Mouse (Mus musculus) limb, embryonic 14.5 days (tissue): ENCODE results near the gene Kcnk5. TPM values are rescaled to one million over a fixed set of nuclear protein-coding genes. Genes with fewer than 3 reads are reported as not detected.

Experiments used
- ATAC-seq: fragments of 200-750 bp; cut with Nextera tagmentation; 2 replicates; pipeline ENCODE4 v1.8.0; 2017; ENCODE audit warnings: low read depth, moderate number of reproducible peaks, moderate TSS enrichment; ENCODE audit not compliant: low FRiP score
- DNase-seq: peaks from one replicate; pipeline ENCODE4 v3.0.0-alpha.2; 2015; ENCODE audit warnings: low spot score
- H3K27ac ChIP-seq: fragments of 300-500 bp; sonication (generic); replicated peaks from 2 replicates; pipeline ENCODE4 v1.5.1; 2014; ENCODE audit warnings: low read depth, mild to moderate bottlenecking, low read length, moderate library complexity, mixed read lengths
- H3K27me3 ChIP-seq: fragments of 300-500 bp; sonication (generic); 2 replicates; pipeline ENCODE4 v1.6.1; 2014; ENCODE audit warnings: low read length, mixed read lengths; ENCODE audit not compliant: control insufficient read depth, insufficient read depth
- H3K36me3 ChIP-seq: fragments of 300-500 bp; sonication (generic); 2 replicates; pipeline ENCODE4 v1.6.1; 2014; ENCODE audit warnings: mild to moderate bottlenecking, low read length, moderate library complexity, mixed read lengths; ENCODE audit not compliant: control insufficient read depth, insufficient read depth
- H3K4me1 ChIP-seq: fragments of 300-500 bp; sonication (generic); 2 replicates; pipeline ENCODE4 v1.6.1; 2014; ENCODE audit warnings: antibody characterized with exemption, low read length, mixed read lengths; ENCODE audit not compliant: control insufficient read depth, insufficient read depth
- H3K4me2 ChIP-seq: fragments of 300-500 bp; sonication (generic); replicated peaks from 2 replicates; pipeline ENCODE4 v1.6.1; 2014; ENCODE audit warnings: low read depth, mild to moderate bottlenecking, low read length, moderate library complexity; ENCODE audit not compliant: severe bottlenecking
- H3K4me3 ChIP-seq: fragments of 300-500 bp; sonication (generic); replicated peaks from 2 replicates; pipeline ENCODE4 v1.5.1; 2014; ENCODE audit warnings: low read length
- H3K9ac ChIP-seq: fragments of 300-500 bp; sonication (generic); 2 replicates; pipeline ENCODE4 v1.6.1; 2014; ENCODE audit warnings: mild to moderate bottlenecking, low read depth, low read length, moderate library complexity; ENCODE audit not compliant: severe bottlenecking
- H3K9me3 ChIP-seq: fragments of 300-500 bp; sonication (generic); 2 replicates; pipeline ENCODE4 v1.6.1; 2016; ENCODE audit warnings: low read length; ENCODE audit not compliant: control insufficient read depth
- POLR2A ChIP-seq: fragments of 200-500 bp; IDR thresholded peaks from 2 replicates; pipeline ENCODE4 v1.8.0; 2012; ENCODE audit warnings: inconsistent platforms, mild to moderate bottlenecking, moderate library complexity, borderline replicate concordance; ENCODE audit not compliant: insufficient read depth, insufficient read length; ENCODE audit errors: extremely low read depth
- WGBS: fragments of 180-500 bp; shearing (Covaris S2); extraction: QIAGEN DNeasy Blood & Tissue Kit; methylation state at CpG from one replicate; pipeline ENCODE4 v1.1.7; 2014; 5-methylcytosine and 5-hydroxymethylcytosine counted together
- polyA plus RNA-seq, 2 experiments: library from polyadenylated mRNA; depleted of rRNA in 1 of 2; stranded (reverse) in 1 of 2; unstranded in 1 of 2; fragments of >200 nt; fragmentation: Nextera tagmentation in 1 of 2; extraction: Ambion mirVana in 1 of 2; gene quantifications; 2 replicates each; pipeline versions ENCODE4 v1.2.1 to v1.2.3; 2012 to 2014

Kcnk5 gene
- polyA plus RNA-seq, 2 experiments = 4.1 to 5.5 TPM

DNA sequence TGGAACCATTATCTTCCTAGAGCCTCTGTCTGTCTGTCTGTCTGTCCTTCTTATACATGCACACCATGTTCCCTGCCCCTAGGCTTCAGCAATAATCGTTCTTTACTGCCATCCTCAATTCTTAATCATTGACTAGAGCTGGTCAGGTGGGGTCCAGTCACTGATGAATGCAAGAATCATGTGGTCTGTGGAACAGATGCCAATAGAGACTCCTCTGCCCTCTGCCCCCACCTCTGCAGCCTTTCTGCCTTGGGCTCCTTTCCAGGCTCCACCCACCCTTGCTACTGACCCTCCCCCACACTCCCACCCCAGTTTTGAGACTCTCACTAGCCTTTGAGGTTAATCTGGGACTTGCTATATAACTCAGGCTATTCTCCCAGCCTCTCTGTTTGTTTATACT, 38.2 kb upstream of the Kcnk5 start:
- Histone ChIP-seq H3K27ac (no peak overlapping the region), H3K4me3 (no peak overlapping the region), H3K27me3 (no peaks in the 10 kb centered on the region), H3K9me3 (no peaks in the 10 kb centered on the region), H3K4me2 (no peak overlapping the region), H3K4me1 (no peaks in the 10 kb centered on the region), H3K9ac (no peak overlapping the region), H3K36me3 (no peaks in the 10 kb centered on the region)
- ATAC-seq = no peak
- TF ChIP-seq POLR2A = no peak
- 69% methylated on average over 1 of the region's 1 CpGs for WGBS
- no peak for DNase-seq

DNA sequence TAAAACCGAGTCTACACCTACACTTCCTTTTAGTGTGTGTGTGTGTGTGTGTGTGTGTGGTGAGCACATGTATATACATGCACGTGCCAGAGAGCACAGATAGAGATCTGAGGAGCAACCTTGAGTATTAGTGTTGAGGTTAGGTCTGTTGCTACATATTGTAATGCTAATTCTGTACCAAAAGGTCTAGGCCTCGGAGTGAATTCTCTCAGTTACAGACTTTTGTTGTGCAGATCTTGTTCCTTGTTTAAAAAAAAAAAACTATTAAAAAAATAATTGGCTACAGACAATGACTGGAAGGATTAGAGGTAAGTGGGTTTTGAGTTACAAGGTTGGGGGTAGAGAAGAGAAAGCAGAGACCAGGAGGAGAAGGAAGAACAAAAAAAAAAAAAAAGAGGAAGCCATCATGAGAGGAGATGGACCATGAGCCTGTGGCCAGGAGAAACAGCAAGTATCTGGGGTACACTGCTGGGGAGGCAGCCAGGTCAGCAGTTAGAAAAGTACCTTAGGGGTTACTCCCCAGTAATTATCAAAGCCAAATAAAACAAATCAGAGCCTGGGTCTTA, 35.8 kb upstream of the Kcnk5 start:
- H3K9ac ChIP-seq = no peak overlapping the region
- TF ChIP-seq POLR2A = no peak
- DNase-seq (no peak), ATAC-seq (no peak)
- no peak overlapping the region for H3K4me3 ChIP-seq
- WGBS = 47% methylated on average over 3 of the region's 3 CpGs
- no peaks in the 10 kb centered on the region for H3K4me1 ChIP-seq
- no peaks in the 10 kb centered on the region for H3K9me3 ChIP-seq
- H3K27me3 ChIP-seq = no peaks in the 10 kb centered on the region
- H3K4me2 ChIP-seq = no peak overlapping the region
- H3K27ac ChIP-seq = no peak overlapping the region
- no peaks in the 10 kb centered on the region for H3K36me3 ChIP-seq

DNA sequence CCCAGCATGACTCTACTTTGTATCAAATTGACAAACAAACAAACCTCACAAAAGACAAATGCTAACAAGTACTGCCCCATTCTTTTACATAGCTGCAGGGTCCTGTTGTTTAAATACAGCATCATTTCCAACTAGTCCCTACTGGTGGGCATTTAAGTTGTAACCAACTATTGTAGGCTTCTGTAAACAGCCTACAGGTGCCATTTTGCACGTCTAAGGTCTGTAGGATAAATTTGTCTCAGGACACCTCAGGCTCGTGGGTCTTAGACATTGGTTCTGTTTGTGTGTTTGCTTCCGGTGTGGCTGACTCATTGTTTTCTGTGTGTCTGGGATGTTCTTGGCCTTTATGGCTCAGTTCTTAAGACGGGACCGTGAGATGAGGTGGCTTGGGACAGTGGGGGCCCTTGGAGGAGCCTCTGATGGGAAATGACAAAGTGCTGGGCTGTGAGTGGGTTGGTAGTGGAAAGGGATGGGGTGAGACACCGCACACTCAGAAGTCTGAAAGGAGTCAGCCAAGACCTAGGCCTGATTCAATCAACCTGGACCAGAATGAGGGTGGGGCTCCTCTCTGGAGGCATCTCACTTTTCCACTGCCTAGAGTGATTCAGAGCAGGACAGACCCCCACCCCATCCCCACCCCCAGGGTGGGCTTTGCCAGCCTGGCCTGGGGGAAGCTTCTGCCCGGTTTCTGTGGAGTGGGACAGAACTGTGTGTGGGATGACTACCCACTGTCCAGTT, 35.1 kb upstream of the Kcnk5 start:
- WGBS = 89% methylated on average over 7 of the region's 7 CpGs
- H3K9ac ChIP-seq = no peak overlapping the region
- H3K9me3 ChIP-seq = no peaks in the 10 kb centered on the region
- no peak overlapping the region for H3K4me2 ChIP-seq
- ATAC-seq (no peak), DNase-seq (no peak)
- no peaks in the 10 kb centered on the region for H3K36me3 ChIP-seq
- TF ChIP-seq POLR2A = no peak
- H3K4me1 ChIP-seq = no peaks in the 10 kb centered on the region
- H3K4me3 ChIP-seq = no peak overlapping the region
- no peaks in the 10 kb centered on the region for H3K27me3 ChIP-seq
- H3K27ac ChIP-seq = no peak overlapping the region

DNA sequence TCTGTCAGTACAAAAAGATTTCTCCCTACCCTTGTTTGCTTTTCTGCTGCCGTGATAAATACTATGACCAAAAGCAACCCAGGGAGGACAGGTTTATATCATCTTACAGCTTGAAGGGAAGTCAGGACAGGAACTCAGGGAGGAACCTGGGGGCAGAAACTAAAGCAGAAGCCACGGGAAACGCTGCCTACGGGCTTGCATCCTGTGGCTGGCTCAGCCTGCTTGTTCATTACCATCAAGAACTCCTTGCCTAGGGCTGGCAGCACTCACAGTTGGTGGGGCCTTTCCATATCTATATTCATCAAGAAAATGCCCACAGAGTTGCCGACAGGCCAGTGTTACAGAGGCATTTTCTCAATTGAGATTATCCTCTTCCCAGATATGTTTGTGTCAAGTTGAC, 34.2 kb upstream of the Kcnk5 start:
- Histone ChIP-seq H3K27ac (no peak overlapping the region), H3K9me3 (no peaks in the 10 kb centered on the region), H3K27me3 (no peaks in the 10 kb centered on the region), H3K9ac (no peak overlapping the region), H3K4me3 (no peak overlapping the region), H3K36me3 (no peaks in the 10 kb centered on the region), H3K4me2 (no peak overlapping the region), H3K4me1 (no peaks in the 10 kb centered on the region)
- DNase-seq = no peak
- WGBS = 60% methylated on average over 5 of the region's 5 CpGs
- no peak for ATAC-seq
- no peak for TF ChIP-seq POLR2A

DNA sequence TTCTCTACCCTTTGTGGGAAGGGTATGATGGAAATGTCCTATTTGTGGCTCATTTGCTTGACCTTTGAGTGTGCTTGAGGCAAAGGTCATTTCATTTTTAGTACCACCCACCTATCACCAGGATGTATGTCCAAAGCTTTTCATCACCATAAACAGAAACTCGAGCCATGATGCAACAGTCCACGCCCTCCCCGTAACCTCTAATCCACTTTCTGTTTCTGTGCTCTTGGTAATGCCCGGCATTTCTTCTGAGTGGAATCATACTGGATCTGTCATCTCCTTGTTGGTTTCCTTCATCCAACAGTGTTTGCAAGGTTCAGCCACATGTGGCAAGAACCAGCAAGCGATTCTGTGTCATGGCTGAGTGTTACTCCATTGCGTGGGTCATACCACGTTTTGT, 32.5 kb upstream of the Kcnk5 start:
- ATAC-seq = no peak
- no peak overlapping the region for H3K9ac ChIP-seq
- no peaks in the 10 kb centered on the region for H3K27me3 ChIP-seq
- no peak overlapping the region for H3K4me3 ChIP-seq
- no peaks in the 10 kb centered on the region for H3K36me3 ChIP-seq
- no peak overlapping the region for H3K27ac ChIP-seq
- 82% methylated on average over 7 of the region's 7 CpGs for WGBS
- no peaks in the 10 kb centered on the region for H3K4me1 ChIP-seq
- no peak for TF ChIP-seq POLR2A
- H3K4me2 ChIP-seq = no peak overlapping the region
- no peak for DNase-seq
- no peaks in the 10 kb centered on the region for H3K9me3 ChIP-seq
